Mouse (Mus musculus): ENCODE measurements around the gene Slc6a20b.
"Not testable (repeated sequence)": the region's sequence is repeated elsewhere in the genome, so short reads cannot be mapped to it uniquely, and the experiment has no call there.

Slc6a20b gene

DNA sequence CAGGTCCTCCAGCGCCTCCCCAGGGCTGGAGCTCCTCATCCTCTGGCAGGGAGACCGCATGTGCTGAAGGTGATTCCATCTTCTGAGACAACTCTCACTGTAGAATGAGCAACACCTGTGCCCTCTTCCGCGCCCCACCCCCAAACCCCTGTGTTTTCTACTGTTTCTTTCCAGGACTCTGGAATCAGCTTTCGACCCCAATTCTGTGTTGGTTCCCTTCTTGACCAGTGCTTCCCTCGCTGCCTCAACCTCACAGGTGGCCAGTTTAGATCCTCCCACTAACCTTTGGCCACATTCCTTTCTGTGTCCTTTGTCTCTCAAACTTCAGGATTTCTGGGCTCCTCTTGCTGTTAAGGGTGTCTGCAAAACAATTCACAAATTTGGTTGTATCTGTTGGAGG, at the start of gene Slc6a20b:
Gene Slc6a20b (minus strand): TSS at position 285 of the 400 bp plus-strand sequence.
- DNase-seq (ENCODE audit: low spot score): no peak

DNA sequence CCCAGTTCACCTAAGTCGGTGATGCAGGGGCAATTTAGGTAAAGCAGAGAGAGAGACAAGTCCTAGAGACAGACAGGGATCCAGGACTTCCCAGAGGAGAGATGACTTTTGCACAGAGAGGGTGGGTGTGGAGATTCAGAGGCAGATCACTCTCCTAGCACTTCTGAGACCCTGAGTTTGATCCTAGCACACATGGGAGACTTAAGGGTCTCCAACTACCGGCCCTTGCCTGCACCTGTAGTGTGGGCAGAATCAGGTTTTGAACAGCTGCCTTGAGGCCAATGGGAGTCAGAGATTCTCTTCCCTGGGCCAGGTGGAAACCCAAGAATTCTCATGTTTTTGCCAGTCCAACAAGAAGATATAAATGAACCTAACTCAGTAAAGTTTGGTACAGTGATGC, 46.8 kb upstream of the Slc6a20b start:
- DNase-seq (ENCODE audit: low spot score): no peak

DNA sequence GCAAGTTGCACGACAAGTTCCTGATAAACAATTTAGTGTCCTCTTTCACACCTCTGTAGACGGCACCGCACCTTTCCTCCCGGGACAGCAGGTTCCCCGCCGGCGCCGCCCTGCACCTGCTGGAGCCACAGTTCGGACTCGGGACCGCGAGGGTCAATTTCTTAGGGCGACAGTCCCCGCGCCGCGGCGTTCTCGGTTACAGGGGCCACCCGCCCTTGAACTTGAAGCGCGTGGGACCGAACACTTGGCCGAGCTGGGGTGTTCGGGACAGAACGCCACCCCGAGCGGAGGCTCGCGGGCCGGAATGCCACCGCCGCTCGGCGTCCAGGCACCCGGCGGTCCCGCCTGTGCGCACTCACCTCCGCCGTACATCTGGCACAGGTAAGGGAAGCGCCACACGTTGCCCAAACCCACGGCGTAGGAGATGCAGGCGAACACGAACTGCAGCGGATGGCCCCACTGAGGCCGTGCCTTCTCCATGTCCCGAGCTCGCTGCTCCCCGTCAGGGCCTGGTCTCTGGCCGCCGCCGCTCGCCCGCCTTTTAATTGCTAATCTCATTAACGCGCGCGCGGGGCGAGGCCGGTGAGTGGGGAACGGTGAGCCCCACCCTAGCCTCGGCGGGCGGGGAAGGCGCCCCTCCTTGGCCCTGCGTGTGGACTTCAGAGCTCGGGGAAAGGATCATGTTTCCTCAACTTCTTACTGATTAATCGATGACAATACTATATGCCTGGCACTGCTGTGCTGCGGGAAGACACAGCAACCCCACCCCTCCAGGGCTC, 46.2 kb upstream of the Slc6a20b start, which contains the start of the genes Ccr9 and Slc6a20a:
Gene Ccr9 (plus strand): TSS at position 113 of the 779 bp plus-strand sequence.
Gene Slc6a20a (minus strand): TSS at position 559 of the 779 bp plus-strand sequence.
- peak; percentile 24 for DNase-seq (ENCODE audit: low spot score)

DNA sequence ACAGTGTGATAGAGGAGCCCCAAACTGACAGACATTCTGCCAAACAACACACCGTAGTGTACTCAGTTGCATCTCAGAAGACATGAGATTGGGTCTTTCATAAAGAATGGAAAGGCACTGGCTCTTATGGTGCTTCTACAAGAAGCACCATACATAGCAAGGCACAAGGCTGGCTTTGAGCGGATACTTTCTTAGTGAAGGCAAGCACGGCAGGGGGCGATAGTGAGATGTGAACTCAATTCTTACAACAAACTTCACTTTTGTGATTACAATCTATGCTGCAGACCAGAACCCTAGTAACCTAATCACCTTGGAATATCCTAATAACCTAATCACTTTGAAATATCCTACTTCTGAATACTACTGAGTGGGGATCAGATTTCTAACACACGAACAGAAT, 33.3 kb upstream of the Slc6a20b start:
- DNase-seq (ENCODE audit: low spot score): peak; percentile 45

DNA sequence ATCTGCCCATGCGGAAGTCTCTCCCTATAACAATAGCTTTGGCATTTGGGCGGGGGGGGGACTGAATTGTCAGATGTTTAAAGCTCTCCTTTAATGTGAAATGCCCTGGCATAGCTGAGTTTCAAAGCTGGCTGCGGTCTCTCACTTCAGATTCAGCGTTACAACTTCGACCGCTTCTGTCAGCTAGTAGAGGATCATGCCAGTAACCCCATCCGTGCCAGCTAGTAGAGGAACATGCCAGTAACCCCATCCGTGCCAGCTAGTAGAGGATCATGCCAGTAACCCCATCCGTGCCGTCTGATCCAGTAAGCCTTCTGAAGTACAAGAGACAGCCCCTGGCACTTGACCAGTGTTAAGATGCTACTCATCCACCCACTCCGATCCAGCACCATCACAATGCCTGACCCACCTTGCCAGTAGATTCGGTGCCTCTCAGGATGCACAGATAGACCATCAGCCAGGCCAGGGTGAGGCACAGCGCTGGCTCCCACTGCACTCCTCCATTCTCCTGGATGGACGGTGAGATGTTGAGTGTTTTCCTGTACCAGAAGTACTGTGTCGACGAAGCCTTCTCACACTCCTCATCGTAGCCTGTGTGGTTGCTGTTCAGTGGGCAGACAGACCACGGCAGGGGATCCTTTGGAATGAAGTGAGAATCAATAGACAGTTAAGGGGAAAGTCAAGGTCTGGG, 27.8 kb upstream of the Slc6a20b start:
- DNase-seq (ENCODE audit: low spot score): not testable (repeated sequence)

DNA sequence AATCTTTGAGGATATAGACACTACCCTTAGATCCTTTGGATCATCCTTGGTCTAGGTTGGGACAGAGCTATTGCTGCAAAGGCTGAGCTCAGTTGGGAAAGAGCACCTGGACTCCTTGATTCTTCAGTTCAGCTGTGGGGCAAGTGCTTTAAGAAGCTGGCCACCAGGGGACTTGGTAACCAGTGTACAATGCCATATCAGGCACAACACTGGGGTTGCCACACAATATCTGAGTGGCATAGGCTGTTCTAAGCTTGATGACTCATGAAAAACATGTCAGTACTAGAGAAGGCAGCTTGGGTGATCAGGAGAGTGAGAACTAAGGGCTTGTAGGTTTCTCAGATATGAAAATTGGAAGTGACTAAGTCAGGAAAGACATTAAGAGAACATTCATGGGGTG, 26.6 kb upstream of the Slc6a20b start:
- no peak for DNase-seq (ENCODE audit: low spot score)

DNA sequence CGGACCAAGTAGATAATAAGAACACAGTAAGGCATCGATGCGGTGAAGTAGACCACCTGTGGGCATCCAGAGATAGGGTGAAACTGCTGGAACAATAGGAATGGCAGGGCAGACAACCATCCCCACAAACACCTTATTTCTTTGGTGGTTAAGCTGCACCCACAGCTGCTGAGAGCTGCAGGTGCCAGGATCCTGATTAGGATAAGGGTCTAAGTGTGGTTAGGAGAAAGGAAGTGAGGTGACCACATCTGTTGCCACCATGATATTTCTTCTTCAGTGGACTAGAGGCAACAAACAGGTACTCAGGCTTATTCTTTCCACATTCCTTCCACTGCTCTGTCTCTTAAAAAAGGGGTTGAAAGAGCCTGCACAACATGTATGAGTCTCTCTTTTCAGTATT, 25.1 kb upstream of the Slc6a20b start:
- no peak for DNase-seq (ENCODE audit: low spot score)

DNA sequence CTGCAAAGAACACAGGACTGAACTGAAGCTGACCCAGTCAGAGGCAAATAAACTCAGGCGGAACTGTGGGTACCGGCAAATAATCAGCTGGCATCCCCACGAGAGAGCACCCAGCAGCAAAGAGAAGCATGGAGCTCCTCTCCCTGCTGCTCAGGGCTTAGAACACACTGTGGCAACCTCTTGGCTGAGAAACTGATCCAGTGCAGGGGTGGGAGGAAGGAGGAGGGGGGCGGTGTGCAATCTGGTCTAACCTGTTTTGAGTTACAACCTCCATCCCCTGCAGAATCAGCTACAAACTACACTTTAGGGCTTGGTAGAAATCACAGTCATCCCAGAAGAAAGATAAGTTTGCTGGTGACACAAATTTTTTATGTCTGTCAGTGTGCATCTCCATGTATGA, 19.0 kb upstream of the Slc6a20b start:
- DNase-seq (ENCODE audit: low spot score): peak; percentile 32

DNA sequence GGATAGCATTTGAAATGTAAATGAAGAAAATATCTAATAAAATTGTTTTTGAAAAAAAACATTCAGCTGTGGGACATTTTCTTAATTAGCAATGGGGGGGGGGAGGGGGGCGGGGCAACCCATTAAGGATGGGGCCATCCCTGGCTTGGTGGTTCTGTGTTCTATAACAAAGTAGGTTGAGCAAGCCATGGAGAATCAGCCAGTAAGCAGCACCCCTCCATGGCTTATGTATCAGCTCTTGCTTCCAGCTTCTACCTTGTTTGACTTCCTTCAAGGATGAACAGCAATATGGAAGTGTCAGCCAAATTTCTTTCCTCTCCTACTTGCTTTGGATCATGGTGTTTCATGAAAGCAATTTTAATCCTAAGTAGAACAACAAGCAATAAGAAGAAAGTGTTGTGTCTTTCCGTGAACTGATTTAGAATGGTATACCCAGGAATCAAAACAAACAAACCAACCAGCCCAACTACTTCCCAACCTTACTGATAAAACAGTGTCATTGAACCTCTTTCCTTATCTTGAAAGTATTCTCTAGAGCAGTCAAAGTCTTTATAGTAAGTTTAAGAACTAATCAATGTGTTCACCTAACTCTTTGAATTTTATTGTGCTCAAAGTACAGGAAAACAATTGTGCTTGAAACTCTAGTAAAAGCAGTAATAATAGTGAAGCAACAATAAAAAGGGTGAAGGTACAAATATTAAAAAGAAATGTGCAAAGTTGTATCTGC, 17.6 kb upstream of the Slc6a20b start:
- DNase-seq (ENCODE audit: low spot score): no peak

DNA sequence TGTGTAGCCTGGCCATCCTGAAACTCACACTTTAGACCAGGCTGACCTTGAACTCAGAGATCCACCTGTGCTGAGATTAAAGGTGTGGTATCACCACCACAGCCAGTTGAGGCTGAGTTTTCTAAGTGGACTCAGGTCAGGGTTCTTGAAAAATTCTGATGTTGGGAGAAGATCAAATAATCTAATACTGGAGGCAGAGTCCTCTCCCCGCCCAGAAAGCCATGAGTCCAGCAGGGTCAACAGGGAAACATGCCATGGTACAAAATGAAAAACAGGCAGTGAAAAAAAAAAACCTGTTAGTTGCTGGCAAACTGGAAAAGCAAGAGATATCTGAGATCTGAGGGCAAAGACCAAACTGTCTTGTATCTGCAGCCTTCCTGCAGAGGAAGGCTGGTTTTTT, 7.7 kb upstream of the Slc6a20b start:
- no peak for DNase-seq (ENCODE audit: low spot score)

DNA sequence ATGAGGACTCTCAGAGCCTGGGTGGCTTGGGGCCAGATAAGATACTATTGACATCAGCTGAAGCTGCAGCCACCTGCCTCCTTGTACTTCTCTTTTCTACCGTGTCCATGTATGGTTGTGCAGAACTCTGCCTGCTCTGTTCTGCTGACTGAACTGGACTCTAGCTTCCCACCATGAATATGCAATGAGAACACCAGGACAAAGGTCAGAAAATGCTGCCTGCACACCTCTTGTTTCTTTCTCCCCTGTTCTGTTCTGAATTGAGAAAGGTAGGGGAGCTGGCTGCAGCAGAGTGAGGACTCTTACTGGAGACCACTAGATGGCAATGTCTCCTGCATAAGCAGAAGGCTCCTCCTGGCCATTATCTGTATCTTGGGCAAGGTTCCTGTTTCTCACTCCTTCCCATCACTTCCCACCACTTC, 6.3 kb upstream of the Slc6a20b start:
- DNase-seq (ENCODE audit: low spot score): peak; percentile 20

DNA sequence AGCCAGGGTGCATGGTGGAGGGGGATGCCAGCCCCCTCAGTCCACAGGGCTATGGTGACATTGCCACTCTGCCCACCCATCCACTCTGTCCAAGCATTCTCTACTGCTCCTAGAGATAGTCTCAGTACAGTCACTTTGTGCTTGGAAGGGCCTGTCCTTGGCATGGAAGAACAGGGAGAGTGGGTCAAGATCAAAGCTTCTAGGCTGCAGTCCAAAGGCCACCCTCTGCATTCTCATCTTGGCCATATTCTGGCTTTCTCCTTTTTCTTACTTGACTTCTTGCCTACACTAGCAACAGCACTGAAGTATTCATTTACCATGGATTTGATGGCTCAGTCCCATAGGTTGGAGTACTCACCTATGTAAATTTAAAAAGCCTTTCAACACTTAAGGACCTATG, 5.9 kb upstream of the Slc6a20b start:
- no peak for DNase-seq (ENCODE audit: low spot score)

DNA sequence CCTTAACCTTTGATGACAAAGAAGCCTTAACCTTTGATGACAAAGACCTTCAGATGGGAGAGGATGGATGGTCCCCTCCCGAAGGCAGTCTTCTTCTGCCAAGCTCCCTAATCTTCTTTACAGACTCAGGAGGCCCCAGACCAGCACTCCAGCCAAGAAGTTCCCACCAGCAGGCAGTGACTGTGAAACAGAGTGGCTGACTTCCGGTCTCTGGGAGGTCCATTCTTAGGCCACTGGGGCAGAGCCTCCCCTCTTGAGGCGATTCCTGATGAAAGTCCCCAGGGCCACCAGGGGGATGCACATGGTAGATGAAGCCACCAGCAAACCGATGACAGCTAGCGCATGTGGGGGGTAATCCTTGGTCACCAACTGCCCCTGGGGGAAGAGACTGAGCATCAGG, 4.4 kb upstream of the Slc6a20b start:
- no peak for DNase-seq (ENCODE audit: low spot score)

DNA sequence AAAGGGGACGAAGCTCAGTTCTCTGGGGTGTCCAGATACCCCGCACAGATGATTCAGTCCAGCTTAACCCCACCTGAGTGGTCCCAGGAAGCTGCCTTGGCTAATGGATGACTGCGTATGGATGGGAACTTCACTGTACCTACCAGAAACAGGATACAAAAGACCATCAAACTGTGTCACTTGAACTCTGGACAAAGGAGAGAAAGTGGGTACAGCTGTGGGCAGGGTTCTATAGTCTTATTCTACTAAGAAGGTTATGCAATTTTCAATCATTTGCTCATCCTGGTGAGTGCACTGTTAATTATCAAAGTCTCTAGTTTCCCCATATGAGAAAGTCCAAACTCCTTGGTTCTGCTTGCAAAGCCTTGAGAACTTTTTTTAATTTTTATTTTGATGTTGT, 628 bp upstream of the Slc6a20b start:
- no peak for DNase-seq (ENCODE audit: low spot score)

DNA sequence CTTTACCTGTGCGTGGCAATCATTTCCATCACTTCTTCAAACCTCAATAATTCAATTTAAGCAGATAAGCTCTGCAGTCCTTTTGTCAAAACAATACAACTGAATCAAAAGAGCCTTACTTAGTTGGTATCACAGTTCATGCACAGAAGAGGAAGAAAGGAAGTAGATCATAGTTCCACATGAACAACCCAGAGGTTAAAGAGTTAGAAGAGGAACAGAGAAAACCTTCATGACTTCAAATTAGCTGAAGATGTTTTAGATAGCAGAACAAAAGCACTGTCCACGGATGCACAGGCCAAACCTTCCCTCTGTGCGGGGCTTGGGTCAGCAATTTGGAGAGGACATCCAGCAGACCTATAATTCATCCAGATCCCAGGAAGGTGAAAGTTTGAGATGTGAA, 699 bp downstream of the Slc6a20b start:
- DNase-seq (ENCODE audit: low spot score): no peak

DNA sequence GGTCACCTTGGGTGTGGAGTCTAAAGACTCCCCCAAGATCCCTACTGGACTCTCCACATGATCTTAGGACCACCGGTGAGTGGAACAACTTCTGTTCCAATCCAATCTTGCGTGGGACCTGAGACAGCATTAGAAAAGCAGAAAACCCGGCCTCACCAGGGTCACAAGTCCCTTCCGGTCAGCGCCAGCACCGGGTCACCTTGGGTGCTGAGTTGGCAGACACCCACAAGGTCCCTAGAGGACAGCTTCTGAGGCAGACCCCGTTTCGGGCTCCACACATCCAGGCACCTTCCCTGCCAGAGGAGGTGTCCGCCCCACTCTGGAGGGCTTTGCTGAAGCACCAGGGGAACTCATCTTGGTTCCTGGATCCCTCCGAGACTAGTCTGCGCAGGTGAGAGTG, 6.5 kb downstream of the Slc6a20b start:
- no peak for DNase-seq (ENCODE audit: low spot score)

DNA sequence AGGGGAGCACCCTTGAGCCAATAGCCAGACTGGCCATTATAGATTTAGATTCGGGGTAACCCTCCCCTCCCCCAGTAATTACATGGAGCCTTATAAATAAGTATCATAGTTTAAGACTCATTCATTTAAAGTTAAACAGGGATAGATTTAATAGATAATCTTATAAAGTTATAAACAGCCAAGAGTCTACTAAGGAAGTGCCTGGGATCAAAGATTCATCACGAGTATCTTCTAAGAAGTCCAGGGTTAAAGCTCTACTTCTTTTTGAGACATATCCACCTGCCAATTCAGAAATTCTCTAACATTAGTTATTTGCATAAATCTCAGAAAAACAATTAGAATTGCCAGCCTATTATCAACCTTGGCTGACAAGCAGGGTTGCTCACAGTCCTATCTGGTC, 7.6 kb downstream of the Slc6a20b start:
- no peak for DNase-seq (ENCODE audit: low spot score)

DNA sequence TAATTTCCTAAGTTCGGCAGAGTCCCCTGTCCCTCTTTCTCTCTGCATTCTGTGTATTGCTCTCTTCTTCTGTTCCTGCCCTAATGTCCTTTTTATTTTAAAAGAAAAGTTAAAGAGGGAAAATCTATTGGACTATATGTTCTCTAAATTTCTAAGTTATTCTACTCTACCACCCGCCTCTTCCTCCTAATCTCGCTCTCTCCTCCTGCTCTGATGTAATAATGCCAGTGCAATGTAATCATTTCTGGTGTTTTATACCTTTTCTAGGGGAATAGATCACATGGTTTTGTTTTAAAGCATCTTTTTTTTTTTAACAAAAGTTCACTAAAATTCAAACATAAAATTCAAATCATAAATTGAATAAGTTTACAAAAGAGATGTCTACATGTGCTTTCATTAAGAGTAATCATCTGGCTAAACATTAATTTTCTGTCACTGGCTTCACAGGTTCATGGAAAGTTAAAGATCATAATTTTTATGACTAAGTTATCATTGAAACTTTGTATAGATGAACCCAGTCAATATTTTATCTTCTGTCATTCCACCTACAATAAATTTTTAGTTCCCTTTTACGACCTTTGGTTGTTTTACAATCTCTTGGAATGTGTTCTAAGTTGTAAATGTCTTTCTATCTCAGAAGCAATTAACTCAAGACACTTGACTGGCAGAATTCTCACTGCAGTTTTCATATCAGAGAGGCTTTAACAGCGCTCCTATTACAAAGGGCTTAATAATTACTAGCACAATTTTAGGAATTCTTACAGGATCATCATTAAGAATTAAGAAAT, 11.9 kb downstream of the Slc6a20b start:
- no peak for DNase-seq (ENCODE audit: low spot score)

DNA sequence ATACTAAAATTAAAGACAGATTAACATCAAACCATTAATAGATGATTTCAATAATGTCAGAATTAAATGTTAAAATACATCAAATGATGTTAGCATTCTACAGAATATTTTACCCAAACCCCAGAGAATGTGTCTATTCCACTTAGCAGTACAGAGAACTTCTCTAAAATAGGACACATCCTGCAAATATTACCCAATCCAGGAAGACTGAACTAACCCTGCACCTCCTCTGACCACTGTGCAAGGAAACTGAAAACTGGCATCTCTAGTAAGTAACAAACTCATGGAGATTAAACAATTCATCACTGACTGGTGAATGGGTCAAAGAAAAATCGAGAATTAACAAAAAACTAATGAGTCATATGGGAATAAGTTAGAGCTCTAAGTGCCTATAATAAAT, 30.8 kb downstream of the Slc6a20b start:
- DNase-seq (ENCODE audit: low spot score): no peak

DNA sequence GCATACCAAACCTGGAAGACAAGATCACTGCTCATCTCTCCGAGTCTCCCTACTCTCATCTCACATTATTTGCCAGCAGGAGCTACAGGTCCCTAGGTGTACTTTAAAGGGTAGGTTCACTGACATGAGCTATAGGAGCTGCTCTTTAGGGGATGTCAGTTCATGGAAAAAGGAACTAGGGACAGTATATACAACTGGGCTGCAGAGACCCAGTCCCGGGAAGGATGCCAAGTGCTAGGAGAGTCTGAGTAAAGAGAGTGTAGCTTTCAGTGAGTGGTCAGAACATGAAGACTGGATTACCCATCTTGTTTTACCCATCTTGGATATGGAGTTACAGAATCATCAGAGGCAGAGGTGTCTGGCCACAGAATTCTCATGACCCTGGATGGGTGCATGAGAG, 35.0 kb downstream of the Slc6a20b start:
- no peak for DNase-seq (ENCODE audit: low spot score)

DNA sequence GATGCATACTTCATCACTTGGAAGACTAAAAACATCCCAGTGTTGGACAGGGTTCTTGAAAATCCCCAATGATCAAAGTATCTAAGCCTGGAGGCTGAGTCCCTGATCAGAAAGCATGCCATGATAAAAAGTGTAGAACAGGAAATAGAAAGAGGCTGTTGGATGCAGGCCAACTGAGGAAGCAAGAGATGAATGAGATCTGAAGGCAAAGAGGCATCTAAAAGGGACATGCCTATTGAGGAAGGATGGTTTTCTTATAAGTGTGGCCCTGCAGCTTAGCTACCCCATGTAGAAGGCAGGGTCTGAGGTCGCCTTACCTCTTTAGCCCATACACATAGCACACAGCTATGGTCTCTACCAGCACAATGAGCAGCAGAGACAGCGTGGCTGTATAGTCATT, 35.5 kb downstream of the Slc6a20b start:
- DNase-seq (ENCODE audit: low spot score): no peak

DNA sequence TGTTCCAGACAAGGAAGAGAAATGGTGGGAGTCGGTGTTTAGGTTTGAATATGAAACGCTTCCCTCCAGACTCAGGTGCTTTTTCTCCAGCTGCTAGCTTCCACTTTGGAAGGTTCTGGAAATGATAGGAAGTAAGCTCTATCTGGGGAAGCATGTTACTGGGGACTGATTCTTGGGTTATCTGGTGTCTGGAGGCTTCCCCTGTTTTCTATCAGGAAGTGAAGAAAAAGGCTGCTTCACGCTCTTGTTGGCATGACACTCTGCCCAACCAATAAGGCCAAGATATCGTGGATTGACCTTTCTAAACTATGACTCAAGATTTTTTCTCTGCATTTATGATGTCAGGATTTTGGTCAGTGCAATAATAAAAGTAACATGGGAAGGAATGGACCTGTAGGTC, 37.2 kb downstream of the Slc6a20b start:
- DNase-seq (ENCODE audit: low spot score): no peak

Measured in urinary bladder, postnatal 14 days (tissue).